Mouse (Mus musculus): ENCODE measurements around the gene Ctsw. TPM values are rescaled to one million over a fixed set of nuclear protein-coding genes. Genes with fewer than 3 reads are reported as not detected.
"Not testable (repeated sequence)": the region's sequence is repeated elsewhere in the genome, so short reads cannot be mapped to it uniquely, and the experiment has no call there.

Gene Ctsw
- polyA plus RNA-seq, 1 experiment from 2014 or later = 6.3 TPM

DNA sequence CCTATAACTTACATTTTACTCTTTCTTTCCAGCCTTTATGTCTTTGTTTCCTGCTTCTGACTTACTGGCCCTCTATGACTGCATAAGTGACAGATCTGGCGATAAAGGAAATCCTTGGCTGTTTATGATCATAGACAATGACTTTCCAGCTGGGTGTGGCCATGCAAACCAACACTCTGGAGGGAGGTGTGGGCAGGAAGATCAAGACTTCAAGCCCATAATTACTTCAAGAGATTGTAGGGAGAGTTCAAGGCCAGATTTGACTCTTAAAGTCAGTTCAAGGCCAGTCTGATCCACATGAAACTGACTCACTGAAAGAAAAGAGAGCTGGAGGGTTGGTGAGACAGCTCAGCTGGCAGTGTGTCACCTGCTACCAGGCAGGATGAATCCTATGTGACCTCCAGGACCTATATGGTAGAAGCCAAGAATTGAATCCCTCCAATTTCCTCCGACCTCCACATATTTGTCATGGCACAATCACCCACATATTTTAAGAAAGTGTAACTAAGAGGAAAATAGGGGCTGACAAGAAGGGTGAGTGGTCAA lies 32.1 kb upstream of the Ctsw start:
- H3K4me1 ChIP-seq (replicated peaks; ENCODE audit: control insufficient read depth, insufficient read depth, low read length) = no peaks in the 10 kb centered on the region
- no peak for ATAC-seq
- H3K9ac ChIP-seq (replicated peaks; ENCODE audit: low read depth, low read length) = no peak overlapping the region
- H3K9me3 ChIP-seq (ENCODE audit: control insufficient read depth, low read length) = no peaks in the 10 kb centered on the region
- H3K4me2 ChIP-seq (ENCODE audit: low read length) = no peak overlapping the region
- H3K36me3 ChIP-seq (ENCODE audit: control insufficient read depth, insufficient read depth) = peaks cover 13% of the 10 kb centered on the region
- H3K27me3 ChIP-seq (replicated peaks; ENCODE audit: control insufficient read depth, insufficient read depth, low read length) = no peaks in the 10 kb centered on the region
- H3K4me3 ChIP-seq (replicated peaks; ENCODE audit: low read length) = no peak overlapping the region
- WGBS = 94% methylated on average over 2 of the region's 2 CpGs
- no peak overlapping the region for H3K27ac ChIP-seq (ENCODE audit: low read length)

DNA sequence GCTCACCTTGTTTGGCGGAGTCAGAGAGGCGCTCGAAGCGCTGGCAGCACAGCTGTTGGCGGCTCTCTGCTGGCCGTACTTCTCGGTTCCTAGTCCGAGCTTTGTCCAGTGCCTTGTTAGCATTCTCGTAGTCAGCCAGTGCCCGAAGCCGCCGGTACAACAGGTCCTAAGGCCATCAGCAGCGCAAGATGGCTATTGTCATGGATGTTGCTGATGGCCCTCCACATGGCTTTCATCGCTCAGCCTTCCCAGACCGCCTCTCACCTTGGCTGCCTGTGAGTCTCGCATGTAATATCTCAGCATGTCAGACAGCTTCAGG lies 27.7 kb upstream of the Ctsw start:
- no peaks in the 10 kb centered on the region for H3K9me3 ChIP-seq (ENCODE audit: control insufficient read depth, low read length)
- H3K36me3 ChIP-seq (ENCODE audit: control insufficient read depth, insufficient read depth) = peaks cover 24% of the 10 kb centered on the region
- ATAC-seq = no peak
- no peak overlapping the region for H3K9ac ChIP-seq (replicated peaks; ENCODE audit: low read depth, low read length)
- peaks cover 18% of the 10 kb centered on the region for H3K4me1 ChIP-seq (replicated peaks; ENCODE audit: control insufficient read depth, insufficient read depth, low read length)
- 85% methylated on average over 16 of the region's 16 CpGs for WGBS
- no peak overlapping the region for H3K4me2 ChIP-seq (ENCODE audit: low read length)
- H3K27ac ChIP-seq (ENCODE audit: low read length) = no peak overlapping the region
- no peaks in the 10 kb centered on the region for H3K27me3 ChIP-seq (replicated peaks; ENCODE audit: control insufficient read depth, insufficient read depth, low read length)
- H3K4me3 ChIP-seq (replicated peaks; ENCODE audit: low read length) = no peak overlapping the region

GRCm38 (mm10) chr19:5495353-5496051 lies 27.2 kb upstream of the Ctsw start:
- no peak for ATAC-seq
- H3K36me3 ChIP-seq (ENCODE audit: control insufficient read depth, insufficient read depth) = peaks cover 24% of the 10 kb centered on the region

DNA sequence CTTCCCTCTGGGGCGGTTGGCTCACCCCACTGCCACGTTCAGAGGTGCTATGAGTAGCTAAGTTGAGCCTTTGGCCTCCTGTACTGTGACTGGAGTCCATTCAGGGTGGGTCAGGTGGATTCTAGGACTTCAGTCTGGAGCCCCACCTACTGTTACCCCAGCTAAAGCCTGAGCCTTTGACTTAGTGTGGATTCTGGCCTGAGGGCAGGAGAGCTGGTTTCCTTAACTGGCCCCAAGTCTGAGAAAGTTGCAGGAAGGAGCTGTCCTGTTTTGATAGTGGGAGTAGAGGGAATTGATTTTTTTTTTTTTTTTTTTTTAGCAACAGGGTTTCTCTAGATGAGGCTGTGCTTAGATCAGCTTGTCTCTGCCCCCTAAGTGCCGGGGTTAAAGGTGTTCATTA lies 26.0 kb upstream of the Ctsw start:
- Histone ChIP-seq H3K27ac (ENCODE audit: low read length) (no peak overlapping the region), H3K9me3 (ENCODE audit: control insufficient read depth, low read length) (no peaks in the 10 kb centered on the region), H3K9ac (replicated peaks; ENCODE audit: low read depth, low read length) (no peak overlapping the region), H3K4me3 (replicated peaks; ENCODE audit: low read length) (no peak overlapping the region), H3K4me1 (replicated peaks; ENCODE audit: control insufficient read depth, insufficient read depth, low read length) (peaks cover 19% of the 10 kb centered on the region), H3K36me3 (ENCODE audit: control insufficient read depth, insufficient read depth) (peaks cover 24% of the 10 kb centered on the region), H3K27me3 (replicated peaks; ENCODE audit: control insufficient read depth, insufficient read depth, low read length) (no peaks in the 10 kb centered on the region), H3K4me2 (ENCODE audit: low read length) (no peak overlapping the region)
- 90% methylated on average over 3 of the region's 3 CpGs for WGBS
- ATAC-seq = no peak

More at GRCm38 (mm10) chr19:5495353-5496051, 27.2 kb upstream of the Ctsw start:
- Histone ChIP-seq H3K9ac (replicated peaks; ENCODE audit: low read depth, low read length) (no peak overlapping the region), H3K27ac (ENCODE audit: low read length) (no peak overlapping the region), H3K4me2 (ENCODE audit: low read length) (no peak overlapping the region), H3K9me3 (ENCODE audit: control insufficient read depth, low read length) (no peaks in the 10 kb centered on the region), H3K4me3 (replicated peaks; ENCODE audit: low read length) (no peak overlapping the region), H3K27me3 (replicated peaks; ENCODE audit: control insufficient read depth, insufficient read depth, low read length) (no peaks in the 10 kb centered on the region), H3K4me1 (replicated peaks; ENCODE audit: control insufficient read depth, insufficient read depth, low read length) (peaks cover 18% of the 10 kb centered on the region)
- 82% methylated on average over 12 of the region's 12 CpGs for WGBS

- H3K4me2 ChIP-seq (ENCODE audit: low read length); ATAC-seq; H3K27ac ChIP-seq (ENCODE audit: low read length); H3K9ac ChIP-seq (replicated peaks; ENCODE audit: low read depth, low read length); H3K4me3 ChIP-seq (replicated peaks; ENCODE audit: low read length); H3K27me3 ChIP-seq (replicated peaks; ENCODE audit: control insufficient read depth, insufficient read depth, low read length); H3K9me3 ChIP-seq (ENCODE audit: control insufficient read depth, low read length): not testable (repeated sequence)
- Histone ChIP-seq H3K4me1 (replicated peaks; ENCODE audit: control insufficient read depth, insufficient read depth, low read length) (peaks cover 26% of the 10 kb centered on the region), H3K36me3 (ENCODE audit: control insufficient read depth, insufficient read depth) (peaks cover 24% of the 10 kb centered on the region)
- WGBS = 67% methylated on average over 9 of the region's 9 CpGs
These were observed 25.0 kb upstream of the Ctsw start for GRCm38 (mm10) chr19:5493301-5493721.

- Histone ChIP-seq H3K4me2 (ENCODE audit: low read length) (no peak overlapping the region), H3K27me3 (replicated peaks; ENCODE audit: control insufficient read depth, insufficient read depth, low read length) (no peaks in the 10 kb centered on the region), H3K9ac (replicated peaks; ENCODE audit: low read depth, low read length) (no peak overlapping the region), H3K4me1 (replicated peaks; ENCODE audit: control insufficient read depth, insufficient read depth, low read length) (peaks cover 26% of the 10 kb centered on the region), H3K36me3 (ENCODE audit: control insufficient read depth, insufficient read depth) (peaks cover 24% of the 10 kb centered on the region), H3K4me3 (replicated peaks; ENCODE audit: low read length) (no peak overlapping the region), H3K27ac (ENCODE audit: low read length) (no peak overlapping the region), H3K9me3 (ENCODE audit: control insufficient read depth, low read length) (no peaks in the 10 kb centered on the region)
- WGBS = 86% methylated on average over 4 of the region's 4 CpGs
- no peak for ATAC-seq
These were observed 24.3 kb upstream of the Ctsw start for GRCm38 (mm10) chr19:5492641-5493040.

GRCm38 (mm10) chr19:5490898-5491708 lies 22.8 kb upstream of the Ctsw start:
- H3K9me3 ChIP-seq (ENCODE audit: control insufficient read depth, low read length) = no peaks in the 10 kb centered on the region
- H3K4me1 ChIP-seq (replicated peaks; ENCODE audit: control insufficient read depth, insufficient read depth, low read length) = peaks cover 37% of the 10 kb centered on the region
- H3K4me3 ChIP-seq (replicated peaks; ENCODE audit: low read length) = peak overlapping the region; percentile 100
- H3K36me3 ChIP-seq (ENCODE audit: control insufficient read depth, insufficient read depth) = peaks cover 18% of the 10 kb centered on the region
- peak; percentile 32 for ATAC-seq
- peak overlapping the region; percentile 99 for H3K27ac ChIP-seq (ENCODE audit: low read length)
- H3K27me3 ChIP-seq (replicated peaks; ENCODE audit: control insufficient read depth, insufficient read depth, low read length) = no peaks in the 10 kb centered on the region
- peak overlapping the region; percentile 98 for H3K9ac ChIP-seq (replicated peaks; ENCODE audit: low read depth, low read length)
- peak overlapping the region; percentile 87 for H3K4me2 ChIP-seq (ENCODE audit: low read length)
- WGBS = under 1% methylated on average over 59 of the region's 59 CpGs

- Histone ChIP-seq H3K9ac (replicated peaks; ENCODE audit: low read depth, low read length) (peak within 1 kb of the TSS; percentile 98), H3K36me3 (ENCODE audit: control insufficient read depth, insufficient read depth) (peaks cover 14% of the 10 kb centered on the region), H3K4me1 (replicated peaks; ENCODE audit: control insufficient read depth, insufficient read depth, low read length) (peaks cover 37% of the 10 kb centered on the region), H3K27ac (ENCODE audit: low read length) (peak within 1 kb of the TSS; percentile 99), H3K4me2 (ENCODE audit: low read length) (peak within 1 kb of the TSS; percentile 87), H3K9me3 (ENCODE audit: control insufficient read depth, low read length) (no peaks in the 10 kb centered on the region), H3K27me3 (replicated peaks; ENCODE audit: control insufficient read depth, insufficient read depth, low read length) (no peaks in the 10 kb centered on the region), H3K4me3 (replicated peaks; ENCODE audit: low read length) (peak within 1 kb of the TSS; percentile 100)
- ATAC-seq = peak; percentile 78
- WGBS = under 1% methylated on average over 59 of the region's 62 CpGs
These were observed 22.1 kb upstream of the Ctsw start, which contains the start of gene Cfl1 for GRCm38 (mm10) chr19:5490313-5490897. Gene Cfl1 (plus strand): TSS chr19:5490455.

- peaks cover 37% of the 10 kb centered on the region for H3K4me1 ChIP-seq (replicated peaks; ENCODE audit: control insufficient read depth, insufficient read depth, low read length)
- H3K36me3 ChIP-seq (ENCODE audit: control insufficient read depth, insufficient read depth) = peaks cover 17% of the 10 kb centered on the region
- H3K27me3 ChIP-seq (replicated peaks; ENCODE audit: control insufficient read depth, insufficient read depth, low read length); H3K9me3 ChIP-seq (ENCODE audit: control insufficient read depth, low read length); H3K9ac ChIP-seq (replicated peaks; ENCODE audit: low read depth, low read length); ATAC-seq: not testable (repeated sequence)
- H3K4me3 ChIP-seq (replicated peaks; ENCODE audit: low read length) = peak overlapping the region; percentile 100
- H3K27ac ChIP-seq (ENCODE audit: low read length) = peak overlapping the region; percentile 99
- WGBS = 47% methylated on average over 10 of the region's 10 CpGs
- peak overlapping the region; percentile 46 for H3K4me2 ChIP-seq (ENCODE audit: low read length)
These were observed 21.4 kb upstream of the Ctsw start for GRCm38 (mm10) chr19:5489721-5490120.
